Mouse (Mus musculus) lung, adult 2 months (tissue): ENCODE measurements around the gene Brd2. TPM values are rescaled to one million over a fixed set of nuclear protein-coding genes. Genes with fewer than 3 reads are reported as not detected.

Experiments used
- DNase-seq: peaks from one replicate; pipeline ENCODE4 v3.0.0; 2022
- H3K4me1 ChIP-seq: fragments of 200-500 bp; 2 replicates; pipeline ENCODE4 v1.6.1; 2011; ENCODE audit warnings: low read length; ENCODE audit not compliant: control insufficient read depth, insufficient read depth
- H3K4me3 ChIP-seq: fragments of 200-500 bp; replicated peaks from 2 replicates; pipeline ENCODE3; 2011; ENCODE audit warnings: low read depth, mild to moderate bottlenecking, control low read depth, low read length; ENCODE audit errors: extremely low read depth
- CTCF ChIP-seq: fragments of 200-500 bp; IDR thresholded peaks from 2 replicates; pipeline ENCODE4 v1.5.1; 2011; ENCODE audit warnings: mild to moderate bottlenecking, low read length, control low read depth; ENCODE audit not compliant: insufficient read depth
- POLR2A ChIP-seq: fragments of 200-500 bp; IDR thresholded peaks from 2 replicates; pipeline ENCODE4 v1.6.1; 2011; ENCODE audit warnings: low read depth, mild to moderate bottlenecking, control low read depth, low read length, borderline replicate concordance; ENCODE audit errors: extremely low read depth
- WGBS: fragments of 180-500 bp; shearing (Covaris S2); methylation state at CpG from one replicate; pipeline ENCODE4 v1.1.7; 2018; 5-methylcytosine and 5-hydroxymethylcytosine counted together
- polyA plus RNA-seq: library from polyadenylated mRNA; depleted of rRNA; stranded (reverse); fragments of >200 nt; gene quantifications from 2 replicates; pipeline ENCODE4 v1.2.3, GENCODE M21; 2012

The Brd2 gene
- polyA plus RNA-seq, 1 experiment = 140 TPM

- Histone ChIP-seq H3K4me1 (peaks cover 2% of the 10 kb centered on the region; the same call in 1 of the 2 replicates), H3K4me3 (peak overlapping the region; percentile 6)
- no peak for DNase-seq
- TF ChIP-seq POLR2A (no peak), CTCF (no peak)
- WGBS = 40% methylated on average over 5 of the region's 5 CpGs
Observed at GRCm38 (mm10) chr17:34143461-34143860, 21.0 kb upstream of the Brd2 start.

GRCm38 (mm10) chr17:34143033-34143432 is 20.6 kb upstream of the Brd2 start, which contains the start of gene H2-DMb2:
Gene H2-DMb2 (plus strand): TSS chr17:34143307.
- TF ChIP-seq CTCF (no peak), POLR2A (no peak)
- peak; percentile 58 for DNase-seq
- Histone ChIP-seq H3K4me1 (peaks cover 2% of the 10 kb centered on the region; the same call in 1 of the 2 replicates), H3K4me3 (peak within 1 kb of the TSS; percentile 6)
- 19% methylated on average over 7 of the region's 7 CpGs for WGBS

- no peak for TF ChIP-seq POLR2A
- no peak for TF ChIP-seq CTCF
- DNase-seq = no peak
Observed at GRCm38 (mm10) chr17:34142456-34143010, 20.1 kb upstream of the Brd2 start.

GRCm38 (mm10) chr17:34141448-34141847 is 19.0 kb upstream of the Brd2 start:
- Histone ChIP-seq H3K4me3 (no peak overlapping the region), H3K4me1 (peaks cover 2% of the 10 kb centered on the region; the same call in 1 of the 2 replicates)
- no peak for DNase-seq
- TF ChIP-seq POLR2A (no peak), CTCF (no peak)
- WGBS = 51% methylated on average over 4 of the region's 4 CpGs

More at GRCm38 (mm10) chr17:34142456-34143010, 20.1 kb upstream of the Brd2 start:
- Histone ChIP-seq H3K4me3 (no peak overlapping the region), H3K4me1 (peaks cover 2% of the 10 kb centered on the region; the same call in 1 of the 2 replicates)
- WGBS = 35% methylated on average over 7 of the region's 7 CpGs

GRCm38 (mm10) chr17:34140240-34140639 is 17.8 kb upstream of the Brd2 start:
- DNase-seq = no peak
- no peak overlapping the region for H3K4me3 ChIP-seq
- no peak for TF ChIP-seq POLR2A
- TF ChIP-seq CTCF = no peak
- 20% methylated on average over 5 of the region's 5 CpGs for WGBS
- H3K4me1 ChIP-seq = peaks cover 5% of the 10 kb centered on the region; the same call in 1 of the 2 replicates

GRCm38 (mm10) chr17:34139416-34139815 is 17.0 kb upstream of the Brd2 start:
- Histone ChIP-seq H3K4me3 (peak overlapping the region; percentile 34), H3K4me1 (peaks cover 5% of the 10 kb centered on the region; the same call in 1 of the 2 replicates)
- peak; percentile 65 for DNase-seq
- WGBS = 15% methylated on average over 16 of the region's 16 CpGs
- TF ChIP-seq CTCF (no peak), POLR2A (no peak)

GRCm38 (mm10) chr17:34138655-34139054 is 16.2 kb upstream of the Brd2 start:
- Histone ChIP-seq H3K4me1 (peaks cover 5% of the 10 kb centered on the region; the same call in 1 of the 2 replicates), H3K4me3 (no peak overlapping the region)
- WGBS = 80% methylated on average over 7 of the region's 7 CpGs
- DNase-seq = no peak
- TF ChIP-seq POLR2A (no peak), CTCF (no peak)

- 68% methylated on average over 7 of the region's 7 CpGs for WGBS
- TF ChIP-seq POLR2A = no peak
- TF ChIP-seq CTCF = no peak
- no peak for DNase-seq
Observed at GRCm38 (mm10) chr17:34137601-34138000, 15.2 kb upstream of the Brd2 start.

GRCm38 (mm10) chr17:34135297-34136224 is 13.1 kb upstream of the Brd2 start:
- Histone ChIP-seq H3K4me1 (peaks cover 5% of the 10 kb centered on the region; the same call in 1 of the 2 replicates), H3K4me3 (peak overlapping the region; percentile 69)
- DNase-seq = peak; percentile 99
- WGBS = 4% methylated on average over 31 of the region's 31 CpGs
- TF ChIP-seq POLR2A = peak; percentile 90; the same call in 1 of the 2 replicates
- peak; percentile 97 for TF ChIP-seq CTCF

More at GRCm38 (mm10) chr17:34137601-34138000, 15.2 kb upstream of the Brd2 start:
- H3K4me1 ChIP-seq = peaks cover 5% of the 10 kb centered on the region; the same call in 1 of the 2 replicates
- no peak overlapping the region for H3K4me3 ChIP-seq
